Mouse (Mus musculus): ENCODE results near the gene Rfc2. TPM values are rescaled to one million over a fixed set of nuclear protein-coding genes. Genes with fewer than 3 reads are reported as not detected.

The Rfc2 gene
- 309 and 333 TPM in 2 replicates for polyA plus RNA-seq (2014; fragmentation: Nextera tagmentation; extraction: Ambion mirVana)

GRCm38 (mm10) chr5:134581146-134581545 lies at the start of gene Rfc2:
Rfc2 (plus strand) TSS chr5:134581366.
- Histone ChIP-seq H3K9ac (ENCODE audit: low read depth, low read length) (no peak within 1 kb of the TSS), H3K36me3 (ENCODE audit: control insufficient read depth, insufficient read depth, low read length) (no peaks in the 10 kb centered on the region), H3K4me3 (ENCODE audit: low read length) (no peak within 1 kb of the TSS), H3K9me3 (ENCODE audit: control insufficient read depth, low read length) (no peaks in the 10 kb centered on the region), H3K27me3 (ENCODE audit: control insufficient read depth, insufficient read depth, low read length) (no peaks in the 10 kb centered on the region), H3K27ac (ENCODE audit: low read depth, low read length) (no peak within 1 kb of the TSS), H3K4me1 (ENCODE audit: control insufficient read depth, insufficient read depth, low read length) (0 out of 2 replicates have a peak, but pooled peaks cover 7% of the 10 kb centered on the region), H3K4me2 (replicated peaks; ENCODE audit: low read depth, low read length) (no peak within 1 kb of the TSS)
- ATAC-seq (ENCODE audit: low FRiP score, low TSS enrichment), result no peak
- 68% methylated on average over 5 of the region's 5 CpGs for WGBS

GRCm38 (mm10) chr5:134531585-134531984 lies 49.6 kb upstream of the Rfc2 start:
- Histone ChIP-seq H3K4me1 (ENCODE audit: control insufficient read depth, insufficient read depth, low read length) (0 out of 2 replicates have a peak, but pooled peaks cover 6% of the 10 kb centered on the region), H3K27ac (ENCODE audit: low read depth, low read length) (no peak overlapping the region), H3K27me3 (ENCODE audit: control insufficient read depth, insufficient read depth, low read length) (no peaks in the 10 kb centered on the region), H3K9ac (ENCODE audit: low read depth, low read length) (no peak overlapping the region), H3K36me3 (ENCODE audit: control insufficient read depth, insufficient read depth, low read length) (peaks cover 26% of the 10 kb centered on the region), H3K4me3 (ENCODE audit: low read length) (no peak overlapping the region), H3K9me3 (ENCODE audit: control insufficient read depth, low read length) (no peaks in the 10 kb centered on the region), H3K4me2 (replicated peaks; ENCODE audit: low read depth, low read length) (no peak overlapping the region)
- no peak for ATAC-seq (ENCODE audit: low FRiP score, low TSS enrichment)
- WGBS, result 91% methylated on average over 9 of the region's 9 CpGs

GRCm38 (mm10) chr5:134532417-134532816 lies 48.7 kb upstream of the Rfc2 start:
- Histone ChIP-seq H3K4me2 (replicated peaks; ENCODE audit: low read depth, low read length) (no peak overlapping the region), H3K27me3 (ENCODE audit: control insufficient read depth, insufficient read depth, low read length) (no peaks in the 10 kb centered on the region), H3K9ac (ENCODE audit: low read depth, low read length) (no peak overlapping the region), H3K36me3 (ENCODE audit: control insufficient read depth, insufficient read depth, low read length) (peaks cover 26% of the 10 kb centered on the region), H3K9me3 (ENCODE audit: control insufficient read depth, low read length) (no peaks in the 10 kb centered on the region), H3K4me1 (ENCODE audit: control insufficient read depth, insufficient read depth, low read length) (0 out of 2 replicates have a peak, but pooled peaks cover 6% of the 10 kb centered on the region), H3K27ac (ENCODE audit: low read depth, low read length) (no peak overlapping the region), H3K4me3 (ENCODE audit: low read length) (no peak overlapping the region)
- 97% methylated on average over 6 of the region's 6 CpGs for WGBS
- no peak for ATAC-seq (ENCODE audit: low FRiP score, low TSS enrichment)

GRCm38 (mm10) chr5:134536036-134536435 lies 45.1 kb upstream of the Rfc2 start:
- H3K4me1 ChIP-seq (ENCODE audit: control insufficient read depth, insufficient read depth, low read length), result peaks cover 16% of the 10 kb centered on the region; the same call in 1 of the 2 replicates
- H3K9me3 ChIP-seq (ENCODE audit: control insufficient read depth, low read length), result no peaks in the 10 kb centered on the region
- H3K27me3 ChIP-seq (ENCODE audit: control insufficient read depth, insufficient read depth, low read length), result no peaks in the 10 kb centered on the region
- no peak for ATAC-seq (ENCODE audit: low FRiP score, low TSS enrichment)
- no peak overlapping the region for H3K4me3 ChIP-seq (ENCODE audit: low read length)
- H3K4me2 ChIP-seq (replicated peaks; ENCODE audit: low read depth, low read length), result no peak overlapping the region
- 90% methylated on average over 6 of the region's 6 CpGs for WGBS
- H3K27ac ChIP-seq (ENCODE audit: low read depth, low read length), result no peak overlapping the region
- H3K36me3 ChIP-seq (ENCODE audit: control insufficient read depth, insufficient read depth, low read length), result peaks cover 26% of the 10 kb centered on the region
- H3K9ac ChIP-seq (ENCODE audit: low read depth, low read length), result no peak overlapping the region

- H3K9me3 ChIP-seq (ENCODE audit: control insufficient read depth, low read length), result no peaks in the 10 kb centered on the region
- H3K4me3 ChIP-seq (ENCODE audit: low read length), result no peak overlapping the region
- 3% methylated on average over 3 of the region's 3 CpGs for WGBS
- no peaks in the 10 kb centered on the region for H3K27me3 ChIP-seq (ENCODE audit: control insufficient read depth, insufficient read depth, low read length)
- no peak overlapping the region for H3K4me2 ChIP-seq (replicated peaks; ENCODE audit: low read depth, low read length)
- peak overlapping the region; percentile 85 for H3K27ac ChIP-seq (ENCODE audit: low read depth, low read length)
- H3K9ac ChIP-seq (ENCODE audit: low read depth, low read length), result no peak overlapping the region
- peaks cover 30% of the 10 kb centered on the region; the same call in 1 of the 2 replicates for H3K4me1 ChIP-seq (ENCODE audit: control insufficient read depth, insufficient read depth, low read length)
- ATAC-seq (ENCODE audit: low FRiP score, low TSS enrichment), result peak; percentile 89
- H3K36me3 ChIP-seq (ENCODE audit: control insufficient read depth, insufficient read depth, low read length), result peaks cover 5% of the 10 kb centered on the region
These were observed 41.3 kb upstream of the Rfc2 start for GRCm38 (mm10) chr5:134539891-134540290.

GRCm38 (mm10) chr5:134540881-134541280 lies 40.3 kb upstream of the Rfc2 start:
- H3K27me3 ChIP-seq (ENCODE audit: control insufficient read depth, insufficient read depth, low read length), result no peaks in the 10 kb centered on the region
- H3K4me1 ChIP-seq (ENCODE audit: control insufficient read depth, insufficient read depth, low read length), result peaks cover 30% of the 10 kb centered on the region; the same call in 1 of the 2 replicates
- no peak overlapping the region for H3K9ac ChIP-seq (ENCODE audit: low read depth, low read length)
- peak overlapping the region; percentile 85; the same call in 1 of the 2 replicates for H3K27ac ChIP-seq (ENCODE audit: low read depth, low read length)
- no peak overlapping the region for H3K4me3 ChIP-seq (ENCODE audit: low read length)
- no peaks in the 10 kb centered on the region for H3K36me3 ChIP-seq (ENCODE audit: control insufficient read depth, insufficient read depth, low read length)
- WGBS, result 56% methylated on average over 6 of the region's 6 CpGs
- no peak overlapping the region for H3K4me2 ChIP-seq (replicated peaks; ENCODE audit: low read depth, low read length)
- no peaks in the 10 kb centered on the region for H3K9me3 ChIP-seq (ENCODE audit: control insufficient read depth, low read length)
- ATAC-seq (ENCODE audit: low FRiP score, low TSS enrichment), result no peak

GRCm38 (mm10) chr5:134541640-134542039 lies 39.5 kb upstream of the Rfc2 start:
- H3K27me3 ChIP-seq (ENCODE audit: control insufficient read depth, insufficient read depth, low read length), result no peaks in the 10 kb centered on the region
- 27% methylated on average over 7 of the region's 7 CpGs for WGBS
- H3K4me2 ChIP-seq (replicated peaks; ENCODE audit: low read depth, low read length), result no peak overlapping the region
- peak overlapping the region; percentile 37; the same call in 1 of the 2 replicates for H3K27ac ChIP-seq (ENCODE audit: low read depth, low read length)
- H3K4me1 ChIP-seq (ENCODE audit: control insufficient read depth, insufficient read depth, low read length), result peaks cover 30% of the 10 kb centered on the region; the same call in 1 of the 2 replicates
- ATAC-seq (ENCODE audit: low FRiP score, low TSS enrichment), result peak; percentile 50; the same call in 1 of the 2 replicates
- H3K9me3 ChIP-seq (ENCODE audit: control insufficient read depth, low read length), result no peaks in the 10 kb centered on the region
- no peak overlapping the region for H3K9ac ChIP-seq (ENCODE audit: low read depth, low read length)
- H3K4me3 ChIP-seq (ENCODE audit: low read length), result no peak overlapping the region
- no peaks in the 10 kb centered on the region for H3K36me3 ChIP-seq (ENCODE audit: control insufficient read depth, insufficient read depth, low read length)

- Histone ChIP-seq H3K36me3 (ENCODE audit: control insufficient read depth, insufficient read depth, low read length) (no peaks in the 10 kb centered on the region), H3K9ac (ENCODE audit: low read depth, low read length) (no peak overlapping the region), H3K4me2 (replicated peaks; ENCODE audit: low read depth, low read length) (no peak overlapping the region), H3K4me1 (ENCODE audit: control insufficient read depth, insufficient read depth, low read length) (peaks cover 31% of the 10 kb centered on the region; the same call in 1 of the 2 replicates), H3K27ac (ENCODE audit: low read depth, low read length) (no peak overlapping the region), H3K9me3 (ENCODE audit: control insufficient read depth, low read length) (no peaks in the 10 kb centered on the region), H3K27me3 (ENCODE audit: control insufficient read depth, insufficient read depth, low read length) (no peaks in the 10 kb centered on the region), H3K4me3 (ENCODE audit: low read length) (no peak overlapping the region)
- WGBS, result 55% methylated on average over 19 of the region's 19 CpGs
- no peak for ATAC-seq (ENCODE audit: low FRiP score, low TSS enrichment)
These were observed 36.5 kb upstream of the Rfc2 start for GRCm38 (mm10) chr5:134544516-134545241.

- Histone ChIP-seq H3K9ac (ENCODE audit: low read depth, low read length) (no peak overlapping the region), H3K36me3 (ENCODE audit: control insufficient read depth, insufficient read depth, low read length) (no peaks in the 10 kb centered on the region), H3K4me3 (ENCODE audit: low read length) (no peak overlapping the region), H3K4me1 (ENCODE audit: control insufficient read depth, insufficient read depth, low read length) (peaks cover 30% of the 10 kb centered on the region; the same call in 1 of the 2 replicates), H3K27me3 (ENCODE audit: control insufficient read depth, insufficient read depth, low read length) (no peaks in the 10 kb centered on the region), H3K27ac (ENCODE audit: low read depth, low read length) (no peak overlapping the region), H3K9me3 (ENCODE audit: control insufficient read depth, low read length) (no peaks in the 10 kb centered on the region), H3K4me2 (replicated peaks; ENCODE audit: low read depth, low read length) (no peak overlapping the region)
- ATAC-seq (ENCODE audit: low FRiP score, low TSS enrichment), result no peak
- 61% methylated on average over 3 of the region's 3 CpGs for WGBS
These were observed 35.9 kb upstream of the Rfc2 start for GRCm38 (mm10) chr5:134545242-134545629.

Measured in kidney, embryonic 14.5 days (tissue).